ENCODE assay signal across 26 mouse cellular contexts in the genomic region with DNA sequence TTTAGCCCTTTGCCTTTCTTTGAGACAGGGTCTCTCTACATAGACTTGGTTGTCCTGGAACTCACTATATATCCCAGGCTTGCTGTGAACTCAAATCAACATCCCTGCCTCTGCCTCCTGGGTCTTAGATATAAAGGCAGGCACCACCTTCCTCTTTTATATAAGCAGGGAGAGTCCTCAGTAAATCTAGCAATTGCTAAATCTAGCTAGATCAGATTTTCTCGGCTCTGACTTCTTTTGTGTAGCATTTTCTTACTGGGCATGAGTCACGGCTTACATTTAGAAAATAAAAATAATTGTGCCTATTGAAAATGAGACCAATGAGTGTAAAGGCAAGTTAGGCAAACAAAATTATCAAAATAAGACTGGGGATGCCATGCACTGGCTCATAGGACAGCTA.
"Had no signal": no experiment of that assay in that cellular context is flagged by ENCODE, and none has a peak within 500 bp of the region (broad histone marks: within the 10 kb centered on the region; RNA-seq: fewer than 3 reads in every experiment).

No protein-coding gene starts in this region.

- ATAC-seq: hindbrain, embryonic 16.5 days; inflammation-experienced regulatory T-cells, adult 6 months; intestine, embryonic 15.5 days; intestine, postnatal 0 days had no signal

- H3K9ac ChIP-seq: hindbrain, embryonic 12.5 days; hindbrain, embryonic 14.5 days; intestine, embryonic 15.5 days; limb, embryonic 12.5 days; liver, embryonic 13.5 days; liver, embryonic 15.5 days had no signal

- H3K27me3 ChIP-seq: hindbrain, embryonic 12.5 days; intestine, embryonic 15.5 days; limb, embryonic 12.5 days; liver, embryonic 13.5 days; liver, embryonic 15.5 days had no signal

- H3K4me3 ChIP-seq: gastrocnemius, adult 2 months; heart, adult 2 months; hindbrain, embryonic 10.5 days; hindbrain, embryonic 12.5 days; intestine, embryonic 15.5 days; layer of hippocampus, adult 2 months; limb, embryonic 10.5 days; limb, embryonic 12.5 days; liver, embryonic 13.5 days; liver, embryonic 15.5 days had no signal

- H3K27ac ChIP-seq: gastrocnemius, adult 2 months; heart, adult 2 months; hindbrain, embryonic 10.5 days; hindbrain, embryonic 12.5 days; hindbrain, embryonic 14.5 days; intestine, embryonic 15.5 days; layer of hippocampus, adult 2 months; limb, embryonic 10.5 days; limb, embryonic 12.5 days; liver, embryonic 13.5 days; liver, embryonic 15.5 days had no signal

- H3K36me3 ChIP-seq: hindbrain, embryonic 10.5 days; hindbrain, embryonic 12.5 days; intestine, embryonic 15.5 days; limb, embryonic 10.5 days; limb, embryonic 12.5 days; liver, embryonic 13.5 days; liver, embryonic 15.5 days had no signal

- H3K4me2 ChIP-seq: heart, embryonic 11.5 days; hindbrain, embryonic 12.5 days; hindbrain, embryonic 14.5 days; intestine, embryonic 15.5 days; limb, embryonic 12.5 days; liver, embryonic 11.5 days; liver, embryonic 13.5 days; liver, embryonic 15.5 days had no signal

- H3K9me3 ChIP-seq: hindbrain, embryonic 10.5 days; hindbrain, embryonic 12.5 days; intestine, embryonic 15.5 days; limb, embryonic 10.5 days; limb, embryonic 12.5 days; liver, embryonic 13.5 days; liver, embryonic 15.5 days had no signal

- H3K4me1 ChIP-seq: hindbrain, embryonic 10.5 days; hindbrain, embryonic 12.5 days; intestine, embryonic 15.5 days; liver, embryonic 13.5 days; liver, embryonic 15.5 days had no signal

- DNase-seq: gastrocnemius, adult 2 months; gastrocnemius, postnatal 10 days; gastrocnemius, postnatal 25 days; heart, adult 2 months; heart, postnatal 10 days; heart, postnatal 4 days; kidney, adult 18-20 months; kidney, adult 8-10 months; kidney, postnatal 10 days; kidney, postnatal 25 days; kidney, postnatal 4 days; liver; liver, embryonic 13.5 days had no signal
